Mouse (Mus musculus): Measurements from ENCODE around the gene 4930426L09Rik. TPM values are rescaled to one million over a fixed set of nuclear protein-coding genes. Genes with fewer than 3 reads are reported as not detected.
A peak's percentile ranks its signal among the peaks of the same experiment; 100 is the strongest.

The 4930426L09Rik gene
- total RNA-seq (2018; cell fraction: chromatin; rRNA removed) = 1 to 10 TPM in 17 of 26 experiments, under 1 TPM in 3, not detected in 6; 0.61 to 4.6 (median 1.7) TPM
- 1 to 10 TPM in 8 of 26 experiments, under 1 TPM in 18; 0.22 to 2.3 (median 0.60) TPM for total RNA-seq (2018; cell fraction: cytosol; rRNA removed)
- total RNA-seq (2018; cell fraction: nucleus; rRNA removed) = 1 to 10 TPM in 17 of 26 experiments, under 1 TPM in 7, not detected in 2; 0.49 to 9.2 (median 2.4) TPM
- 0.52 to 0.92 TPM (median 0.66 TPM) in 3 replicates for polyA plus RNA-seq (2018)

GRCm38 (mm10) chr2:18998054-18998478 lies at the start of gene 4930426L09Rik, which contains the start of gene Pip4k2a:
Gene 4930426L09Rik (plus strand): TSS chr2:18998343.
Gene Pip4k2a (minus strand): TSS chr2:18998126.
- Histone ChIP-seq H3K4me3 (ENCODE audit: inconsistent target) (peak within 1 kb of the TSS; percentile 85), H3K36me3 (ENCODE audit: inconsistent target) (no peaks in the 10 kb centered on the region), H3K27ac (peak within 1 kb of the TSS; percentile 86), H3K79me2 (ENCODE audit: inconsistent target) (peaks cover 50% of the 10 kb centered on the region)
- WGBS (ENCODE audit: missing documents) = 2% methylated on average over 54 of the region's 66 CpGs

- Histone ChIP-seq H3K36me3 (ENCODE audit: inconsistent target) (no peaks in the 10 kb centered on the region), H3K4me3 (ENCODE audit: inconsistent target) (no peak overlapping the region), H3K27ac (no peak overlapping the region), H3K79me2 (ENCODE audit: inconsistent target) (peaks cover 96% of the 10 kb centered on the region)
- 73% methylated on average over 7 of the region's 7 CpGs for WGBS (ENCODE audit: missing documents)
These were observed 49.4 kb upstream of the 4930426L09Rik start for GRCm38 (mm10) chr2:18948741-18949140.

- WGBS (ENCODE audit: missing documents) = 56% methylated on average over 2 of the region's 2 CpGs
- H3K27ac ChIP-seq = 0 out of 2 replicates have a peak overlapping the region, but pooled peaks have one; percentile 31
- no peak overlapping the region for H3K4me3 ChIP-seq (ENCODE audit: inconsistent target)
- peaks cover 96% of the 10 kb centered on the region for H3K79me2 ChIP-seq (ENCODE audit: inconsistent target)
- no peaks in the 10 kb centered on the region for H3K36me3 ChIP-seq (ENCODE audit: inconsistent target)
These were observed 47.4 kb upstream of the 4930426L09Rik start for GRCm38 (mm10) chr2:18950758-18951157.

- Histone ChIP-seq H3K36me3 (ENCODE audit: inconsistent target) (no peaks in the 10 kb centered on the region), H3K79me2 (ENCODE audit: inconsistent target) (peaks cover 96% of the 10 kb centered on the region), H3K4me3 (ENCODE audit: inconsistent target) (no peak overlapping the region; the same call in 1 of the 2 replicates), H3K27ac (peak overlapping the region; percentile 49)
- 2% methylated on average over 6 of the region's 7 CpGs for WGBS (ENCODE audit: missing documents)
These were observed 46.0 kb upstream of the 4930426L09Rik start for GRCm38 (mm10) chr2:18952102-18952673.

- Histone ChIP-seq H3K4me3 (ENCODE audit: inconsistent target) (no peak overlapping the region), H3K27ac (no peak overlapping the region), H3K79me2 (ENCODE audit: inconsistent target) (peaks cover 96% of the 10 kb centered on the region), H3K36me3 (ENCODE audit: inconsistent target) (no peaks in the 10 kb centered on the region)
- 76% methylated on average over 4 of the region's 4 CpGs for whole genome bisulfite sequencing (ENCODE audit: missing documents)
These were observed 43.7 kb upstream of the 4930426L09Rik start for GRCm38 (mm10) chr2:18954422-18954821.

DNA sequence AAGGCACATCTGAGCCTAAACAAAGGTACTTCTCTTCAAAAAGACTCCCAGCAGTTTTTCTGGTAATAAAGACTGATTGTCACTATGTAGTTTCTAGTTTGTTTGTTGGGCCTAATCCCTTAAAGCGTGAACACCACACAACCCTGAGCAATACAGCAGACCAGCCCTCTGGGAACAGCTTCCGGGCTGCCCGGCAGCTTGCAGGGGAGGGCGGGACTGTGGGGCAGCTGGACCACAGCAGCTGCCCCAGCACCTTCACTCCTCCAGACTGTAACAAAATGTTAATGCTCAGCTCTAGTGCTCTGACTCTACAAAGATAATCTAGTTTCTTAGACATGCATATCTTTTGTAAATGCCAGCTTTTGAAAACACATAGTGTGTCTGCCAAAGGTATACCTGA lies 43.1 kb upstream of the 4930426L09Rik start:
- H3K36me3 ChIP-seq (ENCODE audit: inconsistent target) = no peaks in the 10 kb centered on the region
- no peak overlapping the region for H3K27ac ChIP-seq
- WGBS (ENCODE audit: missing documents) = 69% methylated on average over 4 of the region's 4 CpGs
- H3K79me2 ChIP-seq (ENCODE audit: inconsistent target) = peaks cover 96% of the 10 kb centered on the region
- no peak overlapping the region for H3K4me3 ChIP-seq (ENCODE audit: inconsistent target)

DNA sequence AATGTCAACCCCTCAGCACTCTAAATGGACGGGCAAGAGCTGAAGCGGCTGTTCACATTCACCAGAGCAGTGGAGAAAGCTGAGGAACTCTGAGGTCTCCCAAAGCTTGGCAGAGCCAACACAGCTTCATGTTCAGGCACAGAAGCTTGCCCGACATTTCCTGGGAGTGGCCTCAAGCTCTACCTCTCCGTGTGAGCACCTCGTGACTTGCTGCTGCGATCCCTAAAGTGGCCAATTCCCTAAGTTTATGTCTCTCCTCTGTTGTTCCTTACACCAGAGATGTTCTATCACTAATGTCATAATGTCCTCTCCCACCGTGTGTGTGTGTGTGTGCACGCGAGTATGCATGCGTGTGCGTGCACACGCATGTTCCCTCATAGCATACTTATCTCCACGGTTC lies 42.5 kb upstream of the 4930426L09Rik start:
- no peaks in the 10 kb centered on the region for H3K36me3 ChIP-seq (ENCODE audit: inconsistent target)
- H3K27ac ChIP-seq = no peak overlapping the region
- WGBS (ENCODE audit: missing documents) = 52% methylated on average over 13 of the region's 13 CpGs
- peaks cover 96% of the 10 kb centered on the region for H3K79me2 ChIP-seq (ENCODE audit: inconsistent target)
- no peak overlapping the region for H3K4me3 ChIP-seq (ENCODE audit: inconsistent target)

DNA sequence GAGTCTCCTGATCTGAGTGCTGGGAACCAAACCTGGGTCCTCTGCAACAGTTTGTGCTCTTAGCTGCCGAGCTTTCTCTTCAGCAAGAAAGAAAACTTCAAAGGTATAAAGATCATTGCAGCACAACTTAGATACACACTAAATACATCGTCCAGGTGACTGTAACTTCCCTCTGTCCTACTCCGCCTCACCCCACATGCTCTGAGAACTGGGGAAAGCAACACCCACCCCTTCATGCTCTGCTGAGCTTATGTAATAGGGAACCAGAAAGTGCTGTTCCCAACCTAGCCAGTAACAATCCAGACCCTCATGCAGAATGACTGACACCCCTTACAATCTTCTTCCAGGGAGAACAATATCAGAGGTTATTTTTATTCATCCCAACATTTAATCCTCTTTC lies 41.7 kb upstream of the 4930426L09Rik start:
- Histone ChIP-seq H3K27ac (no peak overlapping the region), H3K79me2 (ENCODE audit: inconsistent target) (peaks cover 96% of the 10 kb centered on the region), H3K4me3 (ENCODE audit: inconsistent target) (no peak overlapping the region), H3K36me3 (ENCODE audit: inconsistent target) (no peaks in the 10 kb centered on the region)
- WGBS (ENCODE audit: missing documents) = 79% methylated on average over 3 of the region's 3 CpGs

GRCm38 (mm10) chr2:18956945-18957344 lies 41.2 kb upstream of the 4930426L09Rik start:
- H3K4me3 ChIP-seq (ENCODE audit: inconsistent target) = no peak overlapping the region
- no peak overlapping the region for H3K27ac ChIP-seq
- H3K79me2 ChIP-seq (ENCODE audit: inconsistent target) = peaks cover 96% of the 10 kb centered on the region
- 37% methylated on average over 7 of the region's 7 CpGs for WGBS (ENCODE audit: missing documents)
- H3K36me3 ChIP-seq (ENCODE audit: inconsistent target) = no peaks in the 10 kb centered on the region

- Histone ChIP-seq H3K36me3 (ENCODE audit: inconsistent target) (no peaks in the 10 kb centered on the region), H3K27ac (no peak overlapping the region), H3K4me3 (ENCODE audit: inconsistent target) (no peak overlapping the region), H3K79me2 (ENCODE audit: inconsistent target) (peaks cover 100% of the 10 kb centered on the region)
- WGBS (ENCODE audit: missing documents) = 80% methylated on average over 7 of the region's 7 CpGs
These were observed 40.7 kb upstream of the 4930426L09Rik start for GRCm38 (mm10) chr2:18957459-18957858.

- Histone ChIP-seq H3K4me3 (ENCODE audit: inconsistent target) (no peak overlapping the region), H3K36me3 (ENCODE audit: inconsistent target) (no peaks in the 10 kb centered on the region), H3K27ac (peak overlapping the region; percentile 31), H3K79me2 (ENCODE audit: inconsistent target) (peaks cover 100% of the 10 kb centered on the region)
- 98% methylated on average over 4 of the region's 9 CpGs for WGBS (ENCODE audit: missing documents)
These were observed 40.1 kb upstream of the 4930426L09Rik start for GRCm38 (mm10) chr2:18958044-18958443.

DNA sequence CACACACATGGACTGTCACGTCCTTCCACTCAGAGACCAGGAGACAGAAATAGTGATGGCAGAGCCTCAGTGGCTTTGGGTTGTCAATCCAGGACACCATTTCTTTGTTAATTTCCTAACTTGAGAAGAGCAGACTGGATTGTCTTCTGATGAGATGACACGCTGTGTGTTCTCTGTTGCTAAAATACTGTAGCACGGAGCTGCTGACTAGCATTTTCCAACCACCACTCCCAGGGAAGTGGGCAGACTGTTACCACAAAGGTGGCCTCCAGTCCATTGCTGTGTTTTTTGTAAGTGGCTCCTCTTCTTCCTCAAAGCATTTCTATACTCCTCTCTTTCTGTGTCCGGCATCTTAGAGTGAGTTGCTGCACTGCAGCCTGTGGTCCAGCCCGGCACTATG lies 39.6 kb upstream of the 4930426L09Rik start:
- 51% methylated on average over 5 of the region's 5 CpGs for WGBS (ENCODE audit: missing documents)

GRCm38 (mm10) chr2:18959008-18959407 lies 39.1 kb upstream of the 4930426L09Rik start:
- WGBS (ENCODE audit: missing documents) = 50% methylated on average over 5 of the region's 6 CpGs
- Histone ChIP-seq H3K27ac (peak overlapping the region; percentile 31), H3K79me2 (ENCODE audit: inconsistent target) (peaks cover 100% of the 10 kb centered on the region), H3K36me3 (ENCODE audit: inconsistent target) (no peaks in the 10 kb centered on the region), H3K4me3 (ENCODE audit: inconsistent target) (no peak overlapping the region)

More for the DNA sequence above, 39.6 kb upstream of the 4930426L09Rik start:
- Histone ChIP-seq H3K36me3 (ENCODE audit: inconsistent target) (no peaks in the 10 kb centered on the region), H3K79me2 (ENCODE audit: inconsistent target) (peaks cover 100% of the 10 kb centered on the region), H3K27ac (peak overlapping the region; percentile 31), H3K4me3 (ENCODE audit: inconsistent target) (no peak overlapping the region)

GRCm38 (mm10) chr2:18959558-18959957 lies 38.6 kb upstream of the 4930426L09Rik start:
- peak overlapping the region; percentile 31; the same call in 1 of the 2 replicates for H3K27ac ChIP-seq
- 90% methylated on average over 4 of the region's 5 CpGs for WGBS (ENCODE audit: missing documents)
- H3K79me2 ChIP-seq (ENCODE audit: inconsistent target) = peaks cover 100% of the 10 kb centered on the region
- H3K4me3 ChIP-seq (ENCODE audit: inconsistent target) = no peak overlapping the region
- H3K36me3 ChIP-seq (ENCODE audit: inconsistent target) = no peaks in the 10 kb centered on the region

DNA sequence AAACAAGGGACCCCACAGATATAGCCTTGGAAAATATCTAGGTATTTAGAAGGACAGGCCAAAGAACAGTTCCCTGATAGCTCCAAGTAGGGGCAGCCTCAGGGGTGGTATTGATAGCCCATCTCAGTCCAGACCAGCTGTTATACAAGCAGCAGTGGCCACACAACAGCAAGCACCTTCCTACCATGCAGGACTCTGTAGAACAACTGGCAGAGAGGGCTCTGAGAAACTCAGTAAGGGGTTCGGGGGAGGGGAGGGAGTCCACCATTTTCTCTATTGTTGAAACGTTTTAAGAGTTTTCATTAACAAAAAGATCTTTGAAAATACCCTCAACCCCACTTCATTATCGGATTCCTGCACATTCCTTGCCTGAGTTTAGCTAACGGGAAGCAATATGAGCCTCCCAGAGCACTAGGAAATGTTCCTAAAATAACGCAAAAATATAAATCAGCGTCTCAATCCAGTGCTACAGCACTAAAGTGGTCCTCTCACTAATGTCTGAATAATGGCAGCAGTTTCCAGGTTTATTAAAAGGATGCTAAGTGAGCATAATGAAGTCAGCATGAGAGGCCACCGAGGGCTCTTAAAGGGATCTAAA lies 37.7 kb upstream of the 4930426L09Rik start:
- Histone ChIP-seq H3K36me3 (ENCODE audit: inconsistent target) (no peaks in the 10 kb centered on the region), H3K4me3 (ENCODE audit: inconsistent target) (no peak overlapping the region), H3K27ac (no peak overlapping the region), H3K79me2 (ENCODE audit: inconsistent target) (peaks cover 100% of the 10 kb centered on the region)
- 86% methylated on average over 7 of the region's 7 CpGs for WGBS (ENCODE audit: missing documents)
